Mouse (Mus musculus): Measurements from ENCODE around the gene Gm20388. TPM values are rescaled to one million over a fixed set of nuclear protein-coding genes. Genes with fewer than 3 reads are reported as not detected.

The Gm20388 gene
- total and polyA plus RNA-seq, 3 experiments, result 0.02 to 0.05 TPM; not detected in 1

DNA sequence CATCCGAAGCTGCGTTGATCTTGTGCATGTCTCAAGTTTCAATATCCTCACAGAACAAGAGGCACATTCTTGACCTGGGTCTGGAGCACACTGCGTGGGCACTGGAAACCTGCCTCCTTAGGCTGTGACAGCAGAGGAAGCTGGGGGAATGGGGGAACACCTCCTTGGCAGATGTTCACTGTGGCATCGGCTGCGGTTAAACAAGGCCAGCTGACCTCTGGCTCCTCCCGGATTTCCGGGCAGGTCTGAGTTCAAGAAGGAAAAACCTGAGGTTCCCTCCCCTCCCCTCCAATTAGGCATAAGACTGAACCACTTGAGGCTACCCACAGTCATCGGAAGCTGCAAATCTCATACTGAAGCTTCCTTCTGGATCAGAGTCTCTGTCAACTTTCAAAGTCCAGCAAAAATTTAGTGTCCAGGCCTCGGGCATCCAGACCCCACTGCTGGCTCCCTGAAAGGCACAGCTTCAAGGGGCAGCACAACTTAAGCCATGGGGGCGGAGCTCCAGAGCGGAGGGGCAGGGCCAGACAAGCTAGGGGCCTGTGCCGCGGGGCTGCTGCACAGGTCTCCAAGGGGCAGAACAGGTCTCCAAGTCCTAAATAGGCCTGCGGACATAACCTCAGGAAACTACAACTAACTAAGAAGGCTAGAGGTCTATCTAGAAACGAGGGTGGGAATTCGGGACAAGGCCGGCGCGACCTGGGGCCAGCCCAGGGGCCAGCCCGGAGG is 2370.1 kb downstream of the Gm20388 start:
- ATAC-seq (ENCODE audit: extremely low read depth, insufficient number of reproducible peaks, low FRiP score, poor library complexity, severe bottlenecking), result no peak
- H3K4me1 ChIP-seq (ENCODE audit: insufficient read depth, low read depth, low read length), result peaks cover 80% of the 10 kb centered on the region

DNA sequence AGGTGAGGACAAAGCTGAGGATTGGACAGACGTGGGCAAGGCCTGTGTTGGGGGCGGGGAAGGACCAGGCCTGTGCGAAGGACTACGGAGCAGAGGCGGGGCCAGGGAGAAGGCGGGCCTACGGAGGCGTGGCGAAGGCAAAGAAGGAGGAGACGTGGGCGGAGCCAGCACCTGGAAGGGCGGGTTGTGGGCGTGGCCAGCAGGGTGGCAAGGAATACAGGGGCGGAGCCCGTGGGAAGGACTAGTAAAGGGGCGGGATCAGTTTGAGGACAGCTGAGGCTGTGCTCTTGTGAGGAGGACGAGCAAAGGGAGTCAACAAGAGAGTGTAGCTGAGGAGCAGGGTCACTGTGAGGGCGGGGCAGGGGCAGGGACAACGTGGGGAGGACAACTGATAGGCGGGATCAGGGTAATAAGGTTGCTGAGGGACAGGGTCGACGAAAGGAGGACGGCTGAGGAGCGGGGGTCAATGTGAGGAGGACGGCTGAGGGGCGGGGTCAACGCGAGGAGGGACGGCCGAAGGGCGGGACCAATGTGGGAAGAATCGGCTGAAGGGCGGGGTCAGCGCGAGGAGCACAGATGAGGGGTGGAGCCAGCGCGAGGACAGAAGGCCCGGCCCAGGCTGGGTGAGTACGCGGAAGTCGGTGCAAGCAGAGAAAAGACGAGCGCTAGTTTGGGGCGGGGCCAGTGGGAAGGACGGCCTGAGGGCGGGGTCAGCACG is 2370.8 kb downstream of the Gm20388 start:
- TF ChIP-seq POLR2AphosphoS5 (IDR thresholded peaks at IDR 0.05; ENCODE audit: insufficient replicate concordance, low read depth, low read length), result no peak
- no peak for TF ChIP-seq GATA2 (IDR thresholded peaks at IDR 0.05; ENCODE audit: borderline replicate concordance, low read depth, low read length)
- TF ChIP-seq GATA1 (IDR thresholded peaks at IDR 0.05; ENCODE audit: borderline replicate concordance, low read length), result no peak
- TF ChIP-seq CTCF (IDR thresholded peaks at IDR 0.05; ENCODE audit: low read depth, low read length), result no peak
- no peak for TF ChIP-seq TAL1 (conservative IDR thresholded peaks at IDR 0.05; ENCODE audit: low read depth, low read length)
- Histone ChIP-seq H3K4me1 (ENCODE audit: insufficient read depth, low read depth, low read length) (peaks cover 80% of the 10 kb centered on the region), H3K4me3 (ENCODE audit: low read depth, low read length) (peak overlapping the region; percentile 90), H3K36me3 (replicated peaks) (peaks cover 31% of the 10 kb centered on the region), H3K9me3 (replicated peaks) (no peaks in the 10 kb centered on the region), H3K27me3 (ENCODE audit: insufficient read depth, low read length) (peaks cover 20% of the 10 kb centered on the region)
- DNase-seq (ENCODE audit: low spot score) (peak; percentile 78), ATAC-seq (ENCODE audit: extremely low read depth, insufficient number of reproducible peaks, low FRiP score, poor library complexity, severe bottlenecking) (peak; percentile 69)

More for the DNA sequence above, 2370.1 kb downstream of the Gm20388 start:
- Histone ChIP-seq H3K4me3 (ENCODE audit: low read depth, low read length) (peak overlapping the region; percentile 90), H3K9me3 (replicated peaks) (no peaks in the 10 kb centered on the region), H3K36me3 (replicated peaks) (peaks cover 24% of the 10 kb centered on the region), H3K27me3 (ENCODE audit: insufficient read depth, low read length) (peaks cover 20% of the 10 kb centered on the region)
- TF ChIP-seq CTCF (IDR thresholded peaks at IDR 0.05; ENCODE audit: low read depth, low read length), result no peak
- no peak for TF ChIP-seq TAL1 (conservative IDR thresholded peaks at IDR 0.05; ENCODE audit: low read depth, low read length)
- TF ChIP-seq GATA1 (IDR thresholded peaks at IDR 0.05; ENCODE audit: borderline replicate concordance, low read length), result no peak
- TF ChIP-seq POLR2AphosphoS5 (IDR thresholded peaks at IDR 0.05; ENCODE audit: insufficient replicate concordance, low read depth, low read length), result no peak
- TF ChIP-seq GATA2 (IDR thresholded peaks at IDR 0.05; ENCODE audit: borderline replicate concordance, low read depth, low read length), result no peak
- no peak for DNase-seq (ENCODE audit: low spot score)

DNA sequence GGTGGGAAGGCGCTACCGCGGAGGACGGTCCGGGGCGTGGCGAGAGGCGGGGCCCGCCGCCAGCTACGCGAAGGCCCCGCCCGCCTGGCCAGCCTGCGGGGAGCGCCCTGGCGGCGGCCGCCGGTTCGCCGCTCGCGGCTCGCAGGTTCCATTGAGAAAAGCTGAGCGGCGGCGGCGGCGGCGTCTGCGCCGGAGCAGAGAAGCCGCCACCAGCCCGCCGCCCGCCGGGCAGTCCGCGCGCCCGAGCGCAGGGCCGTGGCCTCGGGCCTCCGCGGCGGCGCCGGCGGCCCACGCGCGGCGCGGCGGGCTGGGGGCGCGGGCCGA is 2371.4 kb downstream of the Gm20388 start, which contains the start of gene Zfpm1:
Zfpm1 (plus strand) TSS at position 107 of the 324 bp plus-strand sequence.
- Histone ChIP-seq H3K36me3 (replicated peaks) (peaks cover 36% of the 10 kb centered on the region), H3K9me3 (replicated peaks) (no peaks in the 10 kb centered on the region), H3K4me3 (ENCODE audit: low read depth, low read length) (peak within 1 kb of the TSS; percentile 90), H3K4me1 (ENCODE audit: insufficient read depth, low read depth, low read length) (peaks cover 80% of the 10 kb centered on the region), H3K27me3 (ENCODE audit: insufficient read depth, low read length) (peaks cover 20% of the 10 kb centered on the region)
- no peak for ATAC-seq (ENCODE audit: extremely low read depth, insufficient number of reproducible peaks, low FRiP score, poor library complexity, severe bottlenecking)
- DNase-seq (ENCODE audit: low spot score), result no peak
- TF ChIP-seq GATA2 (IDR thresholded peaks at IDR 0.05; ENCODE audit: borderline replicate concordance, low read depth, low read length) (no peak), CTCF (IDR thresholded peaks at IDR 0.05; ENCODE audit: low read depth, low read length) (no peak), GATA1 (IDR thresholded peaks at IDR 0.05; ENCODE audit: borderline replicate concordance, low read length) (no peak), TAL1 (conservative IDR thresholded peaks at IDR 0.05; ENCODE audit: low read depth, low read length) (no peak), POLR2AphosphoS5 (IDR thresholded peaks at IDR 0.05; ENCODE audit: insufficient replicate concordance, low read depth, low read length) (no peak)

DNA sequence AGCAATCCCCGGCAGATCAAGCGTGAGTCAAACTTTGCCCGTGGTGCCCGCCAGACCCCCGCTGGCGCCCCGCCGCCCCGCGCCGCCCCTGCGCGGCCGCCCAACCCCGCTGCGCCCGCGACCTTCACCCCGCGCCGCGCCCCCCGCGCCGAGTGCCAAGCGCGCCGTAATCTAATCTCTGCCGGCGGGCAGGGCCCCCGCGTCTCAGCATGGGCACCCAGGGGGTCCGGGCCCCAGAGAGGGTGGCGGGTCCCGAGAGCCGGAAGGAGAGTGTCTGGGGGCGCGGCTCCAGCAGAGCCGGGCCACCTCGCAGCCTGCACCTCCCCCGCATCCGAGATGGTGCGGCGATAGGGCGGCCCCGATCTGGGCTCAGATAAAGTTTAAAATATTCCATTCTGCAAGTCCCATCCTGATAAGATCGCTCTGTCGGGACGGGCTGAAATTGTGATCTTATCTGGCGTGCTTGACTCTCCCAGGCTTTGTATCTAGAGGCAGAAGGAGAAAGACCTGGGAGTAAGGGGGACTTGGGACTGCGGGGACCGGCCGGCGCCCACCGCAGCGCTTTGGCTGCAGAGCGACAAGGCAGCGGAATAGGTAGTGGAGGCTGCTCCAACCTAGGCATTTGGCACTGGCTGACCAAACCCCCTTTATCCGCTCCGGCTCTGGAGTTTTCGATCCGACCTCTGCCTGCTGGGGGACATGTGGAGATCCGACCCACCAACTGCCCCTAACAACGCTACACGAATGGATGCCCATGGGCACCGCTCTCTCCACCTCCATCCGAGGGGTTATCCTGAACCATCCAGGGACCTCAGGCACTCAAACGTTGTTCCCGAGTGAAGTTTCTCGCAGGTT is 2372.1 kb downstream of the Gm20388 start:
- peaks cover 80% of the 10 kb centered on the region for H3K4me1 ChIP-seq (ENCODE audit: insufficient read depth, low read depth, low read length)
- DNase-seq (ENCODE audit: low spot score), result no peak

DNA sequence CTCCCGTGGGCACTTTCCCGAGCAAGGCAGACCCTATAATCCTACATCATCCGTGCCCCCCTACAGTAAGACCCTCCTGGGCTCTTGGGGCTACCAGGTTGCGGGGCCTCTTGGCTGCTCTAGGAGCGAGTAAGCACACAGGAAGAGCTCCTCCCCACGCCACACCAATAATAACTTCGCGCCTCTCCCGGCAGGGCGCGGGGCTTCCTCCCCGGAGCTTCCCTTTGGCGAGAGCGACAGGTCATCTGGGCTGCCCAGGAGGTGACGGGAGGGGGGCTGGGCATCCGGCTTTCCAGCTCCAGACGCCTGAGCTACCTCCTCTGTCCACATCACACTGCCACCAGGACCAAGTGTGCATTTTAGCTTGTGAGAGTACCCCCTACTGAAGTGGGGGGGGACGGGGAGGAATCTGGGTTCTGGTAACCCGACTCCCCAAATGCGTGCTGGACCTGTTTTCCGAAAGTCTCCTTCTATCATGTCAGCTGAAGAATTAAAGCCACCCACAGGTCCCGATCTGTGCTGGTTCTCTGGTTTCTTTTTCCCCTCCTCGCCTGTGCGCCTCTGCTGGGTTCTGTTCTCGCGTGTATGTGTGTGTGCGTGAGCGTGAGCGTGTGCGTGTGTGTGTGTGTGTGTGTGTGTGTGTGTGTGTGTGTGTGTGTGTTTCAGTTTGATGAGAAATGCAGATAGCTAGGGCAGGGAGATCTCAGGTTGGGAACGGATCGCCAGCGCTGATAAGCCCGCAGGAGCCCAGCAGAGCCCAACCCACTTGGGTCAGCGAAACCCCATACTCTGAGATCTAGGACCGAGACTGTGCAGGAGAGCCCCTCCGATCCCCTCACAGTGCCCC is 2372.9 kb downstream of the Gm20388 start:
- Histone ChIP-seq H3K36me3 (replicated peaks) (peaks cover 52% of the 10 kb centered on the region), H3K4me3 (ENCODE audit: low read depth, low read length) (peak overlapping the region; percentile 90), H3K4me1 (ENCODE audit: insufficient read depth, low read depth, low read length) (peaks cover 80% of the 10 kb centered on the region), H3K9me3 (replicated peaks) (no peaks in the 10 kb centered on the region), H3K27me3 (ENCODE audit: insufficient read depth, low read length) (peaks cover 16% of the 10 kb centered on the region)
- no peak for TF ChIP-seq TAL1 (conservative IDR thresholded peaks at IDR 0.05; ENCODE audit: low read depth, low read length)
- TF ChIP-seq GATA2 (IDR thresholded peaks at IDR 0.05; ENCODE audit: borderline replicate concordance, low read depth, low read length), result no peak
- TF ChIP-seq GATA1 (IDR thresholded peaks at IDR 0.05; ENCODE audit: borderline replicate concordance, low read length), result no peak
- no peak for TF ChIP-seq CTCF (IDR thresholded peaks at IDR 0.05; ENCODE audit: low read depth, low read length)
- no peak for TF ChIP-seq POLR2AphosphoS5 (IDR thresholded peaks at IDR 0.05; ENCODE audit: insufficient replicate concordance, low read depth, low read length)
- peak; percentile 61 for DNase-seq (ENCODE audit: low spot score)
- ATAC-seq (ENCODE audit: extremely low read depth, insufficient number of reproducible peaks, low FRiP score, poor library complexity, severe bottlenecking), result no peak

More for the DNA sequence above, 2372.1 kb downstream of the Gm20388 start:
- no peak for ATAC-seq (ENCODE audit: extremely low read depth, insufficient number of reproducible peaks, low FRiP score, poor library complexity, severe bottlenecking)
- peak overlapping the region; percentile 90 for H3K4me3 ChIP-seq (ENCODE audit: low read depth, low read length)
- H3K27me3 ChIP-seq (ENCODE audit: insufficient read depth, low read length), result peaks cover 16% of the 10 kb centered on the region
- no peak for TF ChIP-seq CTCF (IDR thresholded peaks at IDR 0.05; ENCODE audit: low read depth, low read length)
- TF ChIP-seq POLR2AphosphoS5 (IDR thresholded peaks at IDR 0.05; ENCODE audit: insufficient replicate concordance, low read depth, low read length), result no peak
- no peak for TF ChIP-seq GATA1 (IDR thresholded peaks at IDR 0.05; ENCODE audit: borderline replicate concordance, low read length)
- TF ChIP-seq GATA2 (IDR thresholded peaks at IDR 0.05; ENCODE audit: borderline replicate concordance, low read depth, low read length), result no peak
- TF ChIP-seq TAL1 (conservative IDR thresholded peaks at IDR 0.05; ENCODE audit: low read depth, low read length), result no peak
- peaks cover 44% of the 10 kb centered on the region for H3K36me3 ChIP-seq (replicated peaks)
- H3K9me3 ChIP-seq (replicated peaks), result no peaks in the 10 kb centered on the region

All from G1E (cell line).